Mouse (Mus musculus) adipocyte (in vitro differentiated cells): Measurements from ENCODE around the gene Rin3.
"Not testable (repeated sequence)": the region's sequence is repeated elsewhere in the genome, so short reads cannot be mapped to it uniquely, and the experiment has no call there.

Source experiments
- DNase-seq: peaks from one replicate; pipeline ENCODE4 v3.0.0-alpha.2; 2016; ENCODE audit warnings: low spot score

Gene Rin3

GRCm38 (mm10) chr12:102282763-102283482, at the start of gene Rin3:
Rin3 (plus strand) TSS chr12:102283048.
- no peak for DNase-seq

GRCm38 (mm10) chr12:102235551-102235950, 47.3 kb upstream of the Rin3 start:
- DNase-seq, result no peak

GRCm38 (mm10) chr12:102236317-102236716, 46.5 kb upstream of the Rin3 start:
- DNase-seq, result no peak

- no peak for DNase-seq
These were observed 40.6 kb upstream of the Rin3 start for GRCm38 (mm10) chr12:102242076-102242722.

- DNase-seq, result no peak
These were observed 38.9 kb upstream of the Rin3 start for GRCm38 (mm10) chr12:102243915-102244314.

GRCm38 (mm10) chr12:102246226-102246625, 36.6 kb upstream of the Rin3 start:
- DNase-seq, result no peak

- no peak for DNase-seq
These were observed 34.7 kb upstream of the Rin3 start for GRCm38 (mm10) chr12:102248104-102248503.

- DNase-seq, result no peak
These were observed 32.5 kb upstream of the Rin3 start for GRCm38 (mm10) chr12:102250316-102250715.

GRCm38 (mm10) chr12:102251070-102251469, 31.8 kb upstream of the Rin3 start:
- no peak for DNase-seq

GRCm38 (mm10) chr12:102251985-102252384, 30.9 kb upstream of the Rin3 start:
- peak; percentile 78 for DNase-seq

GRCm38 (mm10) chr12:102252525-102252924, 30.3 kb upstream of the Rin3 start:
- no peak for DNase-seq

- DNase-seq, result peak; percentile 21
These were observed 27.8 kb upstream of the Rin3 start for GRCm38 (mm10) chr12:102255012-102255411.

- no peak for DNase-seq
These were observed 24.2 kb upstream of the Rin3 start for GRCm38 (mm10) chr12:102258522-102259112.

- DNase-seq, result peak; percentile 19
These were observed 20.9 kb upstream of the Rin3 start for GRCm38 (mm10) chr12:102261933-102262396.

GRCm38 (mm10) chr12:102262809-102263208, 20.0 kb upstream of the Rin3 start:
- no peak for DNase-seq

GRCm38 (mm10) chr12:102263249-102263648, 19.6 kb upstream of the Rin3 start:
- DNase-seq, result no peak

GRCm38 (mm10) chr12:102266433-102266832, 16.4 kb upstream of the Rin3 start:
- no peak for DNase-seq

- no peak for DNase-seq
These were observed 13.7 kb upstream of the Rin3 start for GRCm38 (mm10) chr12:102269144-102269543.

- DNase-seq, result no peak
These were observed 12.0 kb upstream of the Rin3 start for GRCm38 (mm10) chr12:102270776-102271405.

- peak; percentile 48 for DNase-seq
These were observed 11.4 kb upstream of the Rin3 start for GRCm38 (mm10) chr12:102271447-102271846.

GRCm38 (mm10) chr12:102275833-102276443, 6.9 kb upstream of the Rin3 start:
- DNase-seq, result peak; percentile 90

GRCm38 (mm10) chr12:102280290-102280689, 2.6 kb upstream of the Rin3 start:
- not testable (repeated sequence) for DNase-seq
